10 mouse cellular contexts compared by ENCODE assay signal in the genomic region with DNA sequence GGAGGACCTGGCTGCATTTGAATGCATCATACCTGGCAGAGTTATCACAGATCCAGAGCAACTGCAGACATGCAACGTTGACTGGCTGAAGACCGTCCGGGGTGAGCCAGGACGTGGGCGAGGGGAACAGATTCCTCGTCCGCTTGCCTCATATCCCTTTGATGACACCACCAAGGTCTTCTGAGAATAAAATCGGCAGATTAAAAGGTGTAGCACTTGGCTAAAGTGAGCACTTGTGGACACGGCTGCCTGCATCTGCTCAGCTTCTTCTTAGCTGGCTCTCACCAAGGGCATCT. TPM values are rescaled to one million over a fixed set of nuclear protein-coding genes. Genes with fewer than 3 reads are reported as not detected.
A peak's percentile ranks its signal among the peaks of the same experiment; 100 is the strongest.
DNase-seq lines count a peak whose midpoint lies in the region; ATAC-seq and TF ChIP-seq lines count a peak whose summit lies in the region.
"Had no signal": no experiment of that assay in that cellular context is flagged by ENCODE, and none has a peak within 500 bp of the region (broad histone marks: within the 10 kb centered on the region; RNA-seq: fewer than 3 reads in every experiment).

No protein-coding gene starts in this region.

- no peak for TF ChIP-seq CTCF in heart, adult 2 months (IDR thresholded peaks at IDR 0.05)
- TF ChIP-seq CTCF in E14TG2a.4 (conservative IDR thresholded peaks at IDR 0.05; ENCODE audit: low read length): no peak

- ATAC-seq in heart, embryonic 11.5 days (replicated peaks; ENCODE audit: insufficient number of reproducible peaks, low FRiP score, low TSS enrichment): no peak
- no peak for ATAC-seq in forebrain, embryonic 11.5 days (replicated peaks; ENCODE audit: low FRiP score)
- ATAC-seq in liver, embryonic 12.5 days: no peak
- ATAC-seq in activated CD4-positive, CD25-positive, alpha-beta regulatory T cell, adult 4 months: no peak

- H3K4me1 ChIP-seq in heart, embryonic 11.5 days (ENCODE audit: control insufficient read depth, insufficient read depth, low read length): peaks cover 7% of the 10 kb centered on the region
- H3K4me1 ChIP-seq in heart, adult 2 months (ENCODE audit: control insufficient read depth, insufficient read depth, low read length): peaks cover 3% of the 10 kb centered on the region
- peaks cover 33% of the 10 kb centered on the region for H3K4me1 ChIP-seq in E14TG2a.4 (replicated peaks; ENCODE audit: low read depth, low read length)
- no peaks in the 10 kb centered on the region; the same call in 1 of the 2 replicates for H3K4me1 ChIP-seq in forebrain, embryonic 11.5 days (replicated peaks; ENCODE audit: control insufficient read depth, insufficient read depth, low read length)
- peaks cover 35% of the 10 kb centered on the region for H3K4me1 ChIP-seq in liver, embryonic 12.5 days

- H3K36me3 ChIP-seq in heart, embryonic 11.5 days (ENCODE audit: control insufficient read depth, insufficient read depth, low read length): peaks cover 1% of the 10 kb centered on the region; the same call in 1 of the 2 replicates
- no peaks in the 10 kb centered on the region for H3K36me3 ChIP-seq in heart, adult 2 months (ENCODE audit: control insufficient read depth, insufficient read depth, low read length)
- peaks cover 20% of the 10 kb centered on the region for H3K36me3 ChIP-seq in E14TG2a.4 (ENCODE audit: insufficient read depth, low read length)
- no peaks in the 10 kb centered on the region for H3K36me3 ChIP-seq in forebrain, embryonic 11.5 days (ENCODE audit: control insufficient read depth, insufficient read depth, low read length)
- H3K36me3 ChIP-seq in liver, embryonic 12.5 days: peaks cover 3% of the 10 kb centered on the region

- intact Hi-C loops in heart, adult 2 months (cut with DNase I): no loop called here

- DNase-seq in heart, adult 2 months: no peak
- no peak for DNase-seq in forebrain, embryonic 11.5 days (ENCODE audit: low spot score)
- no peak for DNase-seq in right cerebral cortex, postnatal 25 days
- DNase-seq in thymus, postnatal 10 days (ENCODE audit: low spot score in 2 of 2): no peak
- DNase-seq: gastrocnemius, postnatal 25 days had no signal

- H3K9ac ChIP-seq in heart, embryonic 11.5 days (ENCODE audit: low read depth, low read length): no peak overlapping the region; the same call in 1 of the 2 replicates
- no peak overlapping the region for H3K9ac ChIP-seq in heart, adult 2 months (ENCODE audit: low read depth, low read length)
- H3K9ac ChIP-seq in forebrain, embryonic 11.5 days (ENCODE audit: low read length): no peak overlapping the region
- peak overlapping the region; percentile 73 for H3K9ac ChIP-seq in liver, embryonic 12.5 days

- H3K4me3 ChIP-seq in heart, embryonic 11.5 days (ENCODE audit: low read depth, low read length): no peak overlapping the region
- no peak overlapping the region for H3K4me3 ChIP-seq in heart, adult 2 months
- peak overlapping the region; percentile 83 for H3K4me3 ChIP-seq in E14TG2a.4 (replicated peaks; ENCODE audit: low read length)
- no peak overlapping the region for H3K4me3 ChIP-seq in forebrain, embryonic 11.5 days (ENCODE audit: low read depth, low read length)
- H3K4me3 ChIP-seq in liver, embryonic 12.5 days: peak overlapping the region; percentile 65

- H3K27me3 ChIP-seq in heart, embryonic 11.5 days (ENCODE audit: control insufficient read depth, insufficient read depth, low read length): no peaks in the 10 kb centered on the region
- no peaks in the 10 kb centered on the region for H3K27me3 ChIP-seq in heart, adult 2 months (ENCODE audit: control insufficient read depth, insufficient read depth, low read length)
- no peaks in the 10 kb centered on the region for H3K27me3 ChIP-seq in E14TG2a.4 (ENCODE audit: insufficient read depth, low read length)
- no peaks in the 10 kb centered on the region for H3K27me3 ChIP-seq in forebrain, embryonic 11.5 days (ENCODE audit: control insufficient read depth, insufficient read depth, low read length)
- H3K27me3 ChIP-seq in liver, embryonic 12.5 days (replicated peaks): no peaks in the 10 kb centered on the region

- H3K9me3 ChIP-seq in heart, embryonic 11.5 days (replicated peaks; ENCODE audit: control insufficient read depth, low read length): no peaks in the 10 kb centered on the region
- no peaks in the 10 kb centered on the region for H3K9me3 ChIP-seq in E14TG2a.4 (ENCODE audit: low read length)
- no peaks in the 10 kb centered on the region for H3K9me3 ChIP-seq in forebrain, embryonic 11.5 days (ENCODE audit: control insufficient read depth, low read length)
- H3K9me3 ChIP-seq in liver, embryonic 12.5 days (replicated peaks): no peaks in the 10 kb centered on the region

- no peak for TF ChIP-seq EP300 in heart, adult 2 months (IDR thresholded peaks at IDR 0.05; ENCODE audit: insufficient read depth, low read depth, low read length)

- no peak overlapping the region for H3K27ac ChIP-seq in heart, embryonic 11.5 days (ENCODE audit: low read depth, low read length)
- H3K27ac ChIP-seq in heart, adult 2 months: no peak overlapping the region
- no peak overlapping the region for H3K27ac ChIP-seq in forebrain, embryonic 11.5 days (ENCODE audit: low read depth, low read length)
- H3K27ac ChIP-seq in liver, embryonic 12.5 days: peak overlapping the region; percentile 99

- TF ChIP-seq POLR2A in heart, adult 2 months (IDR thresholded peaks at IDR 0.05; ENCODE audit: insufficient read depth, low read depth, low read length): no peak

- peak overlapping the region; percentile 89 for H3K4me2 ChIP-seq in heart, embryonic 11.5 days
- peak overlapping the region; percentile 78; the same call in 1 of the 2 replicates for H3K4me2 ChIP-seq in forebrain, embryonic 11.5 days (ENCODE audit: low read depth, low read length, severe bottlenecking)
- H3K4me2 ChIP-seq in liver, embryonic 12.5 days: peak overlapping the region; percentile 88

- no peaks in the 10 kb centered on the region for H3K79me2 ChIP-seq in heart, adult 2 months (replicated peaks; ENCODE audit: control insufficient read depth, insufficient read depth, low read length)

- 91% methylated on average over 9 of the region's 9 CpGs for WGBS in heart, embryonic 11.5 days (ENCODE audit: insufficient replicate concordance)
- 88% methylated on average over 9 of the region's 9 CpGs for WGBS in heart, adult 2 months
- 97% methylated on average over 9 of the region's 9 CpGs for WGBS in forebrain, embryonic 11.5 days
- 84% methylated on average over 9 of the region's 9 CpGs for WGBS in liver, embryonic 12.5 days (ENCODE audit: insufficient replicate concordance)

RNA-seq across cellular contexts. Expression of a gene that starts 1.8 kb away (rescaled TPM):
- 12.0 and 12.9 TPM in 2 replicates for polyA plus RNA-seq in heart, embryonic 11.5 days (2014; fragmentation: Nextera tagmentation; extraction: Ambion mirVana)
- total RNA-seq in heart, adult 2 months (2021): 10 to 100 TPM; 32.3 to 35.1 TPM
- 64.1 and 72.6 TPM in 2 replicates for polyA plus RNA-seq in heart, adult 2 months (2012; rRNA removed)
- polyA plus RNA-seq in forebrain, embryonic 11.5 days (2014; fragmentation: Nextera tagmentation; extraction: Ambion mirVana): 11.5 and 12.5 TPM in 2 replicates
- polyA plus RNA-seq in liver, embryonic 12.5 days (2016; fragmentation: Nextera tagmentation; extraction: Ambion mirVana): 7.6 and 8.0 TPM in 2 replicates
- 10 to 100 TPM; 15.5 to 20.9 TPM for polyA plus RNA-seq in activated CD4-positive, CD25-positive, alpha-beta regulatory T cell, adult 4 months (2017; shearing (Covaris generic))

RNA-seq across cellular contexts. Expression of a gene that starts 22.7 kb away (rescaled TPM):
- polyA plus RNA-seq in heart, embryonic 11.5 days (2014; fragmentation: Nextera tagmentation; extraction: Ambion mirVana): 14.4 and 15.5 TPM in 2 replicates
- 10 to 100 TPM; 13.0 to 15.1 TPM for total RNA-seq in heart, adult 2 months (2021)
- polyA plus RNA-seq in heart, adult 2 months (2012; rRNA removed): 5.4 and 6.8 TPM in 2 replicates
- 22.9 and 24.9 TPM in 2 replicates for polyA plus RNA-seq in forebrain, embryonic 11.5 days (2014; fragmentation: Nextera tagmentation; extraction: Ambion mirVana)
- 15.5 and 17.1 TPM in 2 replicates for polyA plus RNA-seq in liver, embryonic 12.5 days (2016; fragmentation: Nextera tagmentation; extraction: Ambion mirVana)
- 10 to 100 TPM; 19.8 to 21.8 TPM for polyA plus RNA-seq in activated CD4-positive, CD25-positive, alpha-beta regulatory T cell, adult 4 months (2017; shearing (Covaris generic))

RNA-seq across cellular contexts. Expression of a gene that starts 24.8 kb away (rescaled TPM):
- polyA plus RNA-seq in heart, embryonic 11.5 days (2014; fragmentation: Nextera tagmentation; extraction: Ambion mirVana): 201 and 206 TPM in 2 replicates
- 10 to 100 TPM; 22.2 to 22.4 TPM for total RNA-seq in heart, adult 2 months (2021)
- polyA plus RNA-seq in heart, adult 2 months (2012; rRNA removed): 23.6 and 35.4 TPM in 2 replicates
- polyA plus RNA-seq in forebrain, embryonic 11.5 days (2014; fragmentation: Nextera tagmentation; extraction: Ambion mirVana): 267 and 282 TPM in 2 replicates
- 197 and 199 TPM in 2 replicates for polyA plus RNA-seq in liver, embryonic 12.5 days (2016; fragmentation: Nextera tagmentation; extraction: Ambion mirVana)
- polyA plus RNA-seq in activated CD4-positive, CD25-positive, alpha-beta regulatory T cell, adult 4 months (2017; shearing (Covaris generic)): 100 to 1,000 TPM; 129 to 134 TPM

RNA-seq across cellular contexts. Expression of a gene that starts 34.6 kb away (rescaled TPM):
- 0.17 TPM in 1 of 2 replicates, not detected in the other for polyA plus RNA-seq in heart, embryonic 11.5 days (2014; fragmentation: Nextera tagmentation; extraction: Ambion mirVana)
- total RNA-seq in heart, adult 2 months (2021): under 1 TPM; 0.65 to 0.93 TPM
- polyA plus RNA-seq in heart, adult 2 months (2012; rRNA removed): 0.09 and 1.0 TPM in 2 replicates
- not detected in 2 replicates for polyA plus RNA-seq in forebrain, embryonic 11.5 days (2014; fragmentation: Nextera tagmentation; extraction: Ambion mirVana)
- not detected in 2 replicates for polyA plus RNA-seq in liver, embryonic 12.5 days (2016; fragmentation: Nextera tagmentation; extraction: Ambion mirVana)
- not detected for polyA plus RNA-seq in activated CD4-positive, CD25-positive, alpha-beta regulatory T cell, adult 4 months (2017; shearing (Covaris generic))
- total RNA-seq: gastrocnemius, postnatal 25 days; megakaryocyte-erythroid progenitor cell, adult 5-6 weeks had no signal

Comparison
In these comparisons a context has a peak if more than half of its experiments do, and no peak if none do; other contexts are left out.
1. H3K4me3 ChIP-seq: peak in E14TG2a.4 (single experiment) and liver, embryonic 12.5 days (single experiment); none in heart, embryonic 11.5 days (single experiment), heart, adult 2 months (single experiment) and forebrain, embryonic 11.5 days (single experiment).
2. Peak in every context shown above with its lines, with median percentiles within 50 percentile points of each other: H3K4me2 ChIP-seq.